Mouse (Mus musculus): ENCODE results near the gene Nos1ap.

- TF ChIP-seq CTCF (IDR thresholded peaks at IDR 0.05; ENCODE audit: low read depth) (no peak), EP300 (optimal IDR thresholded peaks at IDR 0.05) (no peak)
Observed at GRCm38 (mm10) chr1:170631571-170631970, 41.9 kb upstream of the Nos1ap start.
